Mouse (Mus musculus) cerebellum, adult 18-20 months (tissue): ENCODE results near the gene Gpd1.
A peak's percentile ranks its signal among the peaks of the same experiment; 100 is the strongest.

Source experiments
- DNase-seq, 2 experiments: peaks; one replicate each; pipeline ENCODE4 v3.0.0; 2021

Gene Gpd1

DNA sequence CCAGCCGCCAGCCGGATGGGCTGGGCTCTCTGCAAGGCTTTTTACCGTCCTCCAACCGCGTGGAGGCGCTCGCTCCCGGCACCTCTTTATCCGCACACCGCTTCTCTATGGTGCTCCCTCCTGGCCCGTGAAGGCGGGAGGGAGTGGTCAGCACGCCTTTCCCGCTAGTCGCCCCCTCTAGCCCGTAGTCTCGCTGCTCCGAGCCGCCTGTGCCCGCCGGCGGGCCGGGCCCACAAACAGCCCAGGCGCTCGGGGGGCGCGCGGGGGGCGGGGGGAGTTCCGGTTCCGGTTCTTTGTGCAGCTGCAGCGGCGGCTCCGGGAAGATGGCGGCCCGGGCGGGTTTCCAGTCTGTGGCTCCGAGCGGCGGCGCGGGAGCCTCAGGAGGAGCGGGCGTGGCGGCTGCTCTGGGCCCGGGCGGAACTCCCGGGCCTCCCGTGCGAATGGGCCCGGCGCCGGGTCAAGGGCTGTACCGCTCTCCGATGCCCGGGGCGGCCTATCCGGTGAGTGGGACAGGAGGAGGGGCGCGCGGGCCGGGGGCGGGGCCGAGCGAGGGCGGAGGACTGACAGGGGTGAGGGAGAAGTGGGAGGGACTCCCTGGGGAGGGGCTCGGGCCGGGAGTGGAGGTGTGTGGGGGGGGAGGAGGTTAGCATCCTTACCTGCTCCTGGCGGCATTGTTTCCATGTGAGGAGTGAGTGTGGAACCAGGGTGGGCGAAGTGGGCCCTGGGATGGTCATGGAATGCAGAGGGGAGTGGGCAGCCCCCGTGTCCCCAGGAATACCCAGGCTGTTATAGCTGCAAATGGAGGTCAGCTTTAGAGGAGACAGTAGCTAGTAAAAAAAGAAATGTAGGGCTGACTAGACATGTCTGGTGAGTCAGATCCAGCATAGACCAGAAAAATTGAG lies 15.1 kb upstream of the Gpd1 start, which contains the start of gene Smarcd1:
Gene Smarcd1 (plus strand): TSS at position 131 of the 902 bp plus-strand sequence.
- peak; percentile 94 to 98 for DNase-seq

DNA sequence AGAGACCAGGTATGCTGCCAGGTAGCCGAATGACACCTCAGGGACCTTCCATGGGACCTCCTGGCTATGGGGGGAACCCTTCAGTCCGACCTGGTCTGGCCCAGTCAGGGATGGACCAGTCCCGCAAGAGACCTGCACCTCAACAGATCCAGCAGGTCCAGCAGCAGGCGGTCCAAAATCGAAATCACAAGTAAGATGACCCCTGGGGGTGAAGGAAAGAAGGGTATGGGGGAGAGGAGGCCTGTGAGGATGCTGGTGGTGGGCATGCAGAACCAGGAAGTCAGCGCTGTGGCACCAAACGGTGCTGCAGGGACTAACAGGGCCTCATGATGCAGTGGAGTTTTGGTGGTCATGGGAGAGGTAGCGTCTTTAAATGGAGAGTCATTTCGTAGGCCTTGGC lies 14.2 kb upstream of the Gpd1 start:
- DNase-seq, result no peak

DNA sequence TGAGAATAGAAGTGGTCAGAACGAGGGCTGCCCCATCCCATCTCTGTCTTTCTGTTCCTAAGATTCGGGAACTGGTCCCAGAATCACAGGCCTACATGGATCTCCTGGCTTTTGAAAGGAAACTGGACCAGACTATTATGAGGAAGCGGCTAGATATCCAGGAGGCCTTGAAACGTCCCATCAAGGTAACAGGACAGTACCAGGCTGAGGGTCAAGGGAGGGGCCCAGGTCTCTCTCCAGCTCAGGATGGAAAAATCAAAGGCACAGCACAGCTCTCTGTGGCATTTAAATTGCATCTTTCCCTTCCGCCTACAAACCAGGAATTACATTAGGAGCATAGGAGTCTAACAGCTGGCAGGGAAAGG lies 13.7 kb upstream of the Gpd1 start:
- no peak for DNase-seq

DNA sequence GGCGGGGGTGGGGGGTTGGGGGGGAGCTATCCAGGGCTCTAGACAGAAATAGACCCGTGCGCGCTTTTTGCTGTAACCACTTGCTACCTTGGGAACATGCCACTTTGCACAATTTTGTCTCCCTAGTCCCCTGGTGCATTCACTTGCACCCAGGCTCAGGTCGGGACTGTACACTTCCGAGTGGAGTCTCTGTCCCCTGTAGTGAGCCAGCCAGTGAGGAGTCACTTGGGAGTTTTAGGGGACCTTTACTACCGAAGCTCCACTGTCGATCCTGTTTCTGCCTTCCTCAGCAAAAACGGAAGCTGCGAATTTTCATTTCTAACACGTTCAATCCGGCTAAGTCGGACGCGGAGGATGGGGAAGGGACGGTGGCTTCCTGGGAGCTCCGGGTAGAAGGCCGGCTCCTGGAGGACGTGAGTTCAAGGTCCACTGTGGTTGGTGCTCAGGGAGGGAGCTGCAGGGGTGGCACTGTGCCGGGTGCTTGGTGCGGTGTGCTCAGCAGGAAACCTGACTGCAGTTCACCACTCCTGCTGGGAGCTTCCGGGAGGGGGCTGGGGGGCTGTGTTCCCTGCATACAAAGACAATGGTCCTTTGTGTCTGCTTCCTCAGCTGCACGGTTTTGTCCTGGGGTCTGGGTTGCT lies 13.2 kb upstream of the Gpd1 start:
- no peak for DNase-seq

DNA sequence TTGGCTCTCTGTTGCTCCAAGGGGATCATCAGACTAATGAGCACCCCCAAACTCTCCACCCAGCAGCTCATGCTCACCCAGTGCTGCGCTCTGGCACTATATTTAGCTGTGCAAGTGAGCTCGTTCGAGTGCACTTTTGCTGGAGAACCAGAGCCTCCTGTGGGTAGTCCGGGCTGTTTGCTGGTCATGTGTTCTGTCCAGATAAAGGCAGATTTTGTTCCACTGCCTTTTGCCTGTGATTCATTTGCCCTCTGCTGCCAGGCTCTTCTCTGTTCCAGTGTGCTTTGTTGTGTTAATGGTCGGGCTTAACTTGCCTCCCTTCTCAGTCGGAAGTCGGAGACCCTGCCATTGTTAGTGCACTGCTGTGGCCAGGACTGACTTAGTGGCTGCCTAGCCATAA lies 12.4 kb upstream of the Gpd1 start:
- no peak for DNase-seq

DNA sequence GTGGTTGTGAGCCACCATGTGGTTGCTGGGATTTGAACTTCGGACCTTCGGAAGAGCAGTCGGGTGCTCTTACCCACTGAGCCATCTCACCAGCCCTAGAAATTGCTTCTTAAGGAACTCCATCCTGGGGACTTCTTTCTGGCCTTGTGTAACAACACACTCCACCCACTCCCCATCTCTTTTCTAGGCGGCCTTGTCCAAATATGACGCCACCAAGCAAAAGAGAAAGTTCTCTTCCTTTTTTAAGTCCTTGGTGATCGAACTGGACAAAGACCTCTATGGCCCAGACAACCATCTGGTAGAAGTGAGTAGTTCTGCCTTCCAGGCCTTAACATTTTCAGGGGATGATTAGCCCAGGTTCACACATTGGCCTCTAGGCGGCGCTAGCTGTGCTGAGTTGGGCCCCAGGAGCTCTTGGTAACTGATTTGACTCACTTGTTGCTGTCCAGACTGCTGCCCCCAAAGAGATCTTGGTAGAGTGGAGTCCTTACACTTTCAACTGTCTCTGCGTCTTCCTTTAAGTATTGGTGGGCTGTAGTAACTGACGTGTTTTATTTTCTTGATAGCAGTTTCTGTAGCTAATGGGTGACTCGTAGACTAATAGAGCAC lies 11.8 kb upstream of the Gpd1 start, which contains the start of gene Gm17349:
Gene Gm17349 (minus strand): TSS at position 51 of the 609 bp plus-strand sequence.
- DNase-seq, result peak; percentile 72 to 83

DNA sequence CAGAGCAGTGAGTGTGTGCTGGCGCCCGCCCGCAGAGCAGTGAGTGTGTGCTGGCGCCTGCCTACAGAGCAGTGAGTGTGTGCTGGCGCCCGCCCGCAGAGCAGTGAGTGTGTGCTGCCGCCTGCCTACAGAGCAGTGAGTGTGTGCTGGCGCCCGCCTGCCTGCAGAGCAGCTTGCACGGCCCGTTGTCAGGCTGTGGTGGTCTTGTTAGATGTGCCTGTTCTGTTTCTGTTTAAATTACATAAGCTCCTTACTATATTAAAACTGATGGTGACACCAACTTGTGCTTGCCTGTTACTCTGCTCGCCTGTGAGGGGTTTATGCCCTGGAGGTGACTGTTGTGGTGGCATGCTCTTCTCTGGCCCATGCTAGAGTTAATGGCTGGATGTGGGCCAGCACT lies 9.1 kb upstream of the Gpd1 start:
- DNase-seq, result no peak

DNA sequence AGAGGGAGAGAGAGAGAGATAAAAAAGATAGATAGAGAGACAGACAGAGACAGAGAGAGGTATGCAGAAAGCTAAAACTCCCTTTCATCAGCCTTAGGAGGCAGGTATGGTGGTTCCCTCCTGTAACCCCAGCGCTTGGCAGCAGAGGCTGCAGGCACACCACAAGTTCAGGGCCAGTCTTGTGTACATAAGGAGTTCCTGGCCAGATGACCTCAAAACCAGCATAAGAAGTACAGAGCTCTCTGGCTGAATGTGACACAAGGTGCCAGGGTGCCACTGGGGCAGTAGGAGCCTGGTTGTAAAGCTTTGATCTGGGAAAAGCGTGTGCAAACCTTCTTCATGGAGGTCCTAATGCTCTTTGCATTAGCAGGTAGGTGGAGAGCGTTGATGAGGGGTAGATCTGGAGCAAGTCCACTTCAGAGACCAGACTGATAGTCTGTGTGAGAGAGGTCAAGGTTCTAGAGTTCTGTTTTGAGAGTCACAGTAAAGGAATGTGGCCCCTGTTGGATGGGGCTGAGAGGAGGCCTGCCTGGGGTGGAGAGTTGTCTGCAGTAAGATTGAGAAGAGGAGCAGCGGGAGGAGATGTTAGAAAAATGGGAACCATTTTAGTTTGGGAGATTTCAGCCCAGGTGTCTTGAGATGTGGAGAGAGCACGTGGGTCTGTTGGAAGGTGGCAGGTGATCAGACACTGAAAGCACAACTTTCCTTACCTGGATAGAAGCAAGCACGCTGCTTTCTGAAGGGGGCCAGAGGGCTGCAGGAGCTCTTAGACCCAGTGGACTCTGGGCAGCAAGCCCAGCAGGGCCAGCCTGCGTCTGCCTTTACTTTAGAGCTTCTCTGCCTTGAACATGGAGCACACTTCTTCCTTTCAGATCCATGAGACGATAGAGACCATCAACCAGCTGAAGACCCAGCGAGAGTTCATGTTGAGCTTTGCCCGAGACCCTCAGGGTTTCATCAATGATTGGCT lies 6.8 kb upstream of the Gpd1 start:
- no peak for DNase-seq

DNA sequence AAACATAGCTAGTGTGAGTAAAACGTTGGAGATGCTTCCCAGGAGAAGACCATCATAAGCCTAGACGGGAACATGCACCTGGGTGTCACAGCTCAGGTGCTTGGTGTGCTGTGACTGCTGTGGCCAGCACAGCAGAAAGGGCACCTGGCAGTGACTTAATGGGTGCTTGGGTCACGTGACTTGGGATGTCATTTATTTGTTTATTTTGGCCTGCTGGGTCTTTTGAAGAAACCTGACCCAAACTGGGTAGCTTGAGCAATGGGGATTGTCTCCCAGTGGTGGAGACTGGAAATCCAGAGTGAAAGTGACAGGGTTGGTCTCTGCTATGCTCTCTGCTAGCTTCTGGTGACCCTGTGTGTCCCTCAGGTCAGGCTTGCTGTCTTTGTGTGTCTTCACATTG lies 5.8 kb upstream of the Gpd1 start:
- no peak for DNase-seq

DNA sequence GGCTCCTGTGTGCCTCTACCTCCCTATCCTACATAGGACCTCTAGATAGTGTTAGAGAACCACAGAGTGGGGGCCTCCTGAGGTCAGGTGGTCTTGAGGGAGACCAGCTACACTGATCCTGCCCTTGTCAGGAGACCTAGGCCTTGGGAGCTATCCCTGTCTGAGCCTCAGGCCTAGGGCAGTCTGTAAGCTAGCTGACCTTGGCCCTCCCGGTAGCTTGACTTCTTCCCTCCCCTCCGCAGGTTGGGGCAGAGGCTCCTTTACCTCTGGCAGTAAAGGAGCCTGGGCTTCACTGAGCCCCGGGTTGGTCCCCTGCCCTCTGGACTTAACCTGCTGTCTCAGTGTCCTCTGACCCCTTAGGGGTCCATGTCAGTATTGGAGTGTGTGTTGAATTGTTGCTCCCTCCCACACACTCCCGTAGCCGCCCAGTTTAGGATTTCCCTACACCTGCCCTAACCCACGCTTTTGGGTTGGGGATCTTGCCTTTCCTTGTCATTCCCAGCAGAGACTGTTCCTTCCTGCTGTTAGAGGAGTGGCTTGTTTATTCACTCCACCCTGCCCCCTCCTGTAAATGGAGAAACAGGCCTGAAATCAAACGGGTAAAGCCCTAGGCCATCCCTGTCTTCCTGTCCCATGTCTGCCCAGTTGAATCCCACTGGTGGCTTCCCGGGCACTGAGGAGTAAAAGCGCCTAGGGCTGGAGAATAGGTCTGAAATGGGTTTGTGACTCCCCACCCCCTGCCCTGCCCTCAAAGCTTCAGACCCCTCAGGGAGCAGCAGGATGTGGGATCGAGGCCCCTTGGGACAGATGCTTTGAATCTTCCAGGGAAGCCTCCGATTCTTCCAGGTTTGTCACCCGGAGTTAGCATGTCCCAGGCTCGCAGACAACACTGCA lies 4.4 kb upstream of the Gpd1 start:
- DNase-seq, result no peak

DNA sequence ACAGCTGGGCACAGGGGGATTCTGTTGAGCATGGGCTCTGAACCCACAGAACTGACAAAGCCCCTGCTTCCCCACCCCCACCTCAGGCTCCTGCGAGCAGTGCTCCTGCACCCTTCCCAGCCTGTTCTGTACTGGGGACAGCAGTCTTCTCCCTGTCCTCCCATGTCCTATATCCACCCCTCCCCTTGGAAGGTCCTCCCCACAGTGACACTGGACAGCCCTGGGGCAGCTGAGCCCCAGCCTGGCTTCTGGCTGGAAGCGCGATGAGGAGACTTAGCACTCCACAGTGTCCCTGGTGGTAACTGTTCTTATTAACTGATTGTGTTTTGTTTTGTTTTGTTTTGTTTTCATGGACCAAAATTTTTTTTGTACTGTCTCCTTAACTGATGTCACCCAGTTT lies 3.7 kb upstream of the Gpd1 start:
- no peak for DNase-seq

DNA sequence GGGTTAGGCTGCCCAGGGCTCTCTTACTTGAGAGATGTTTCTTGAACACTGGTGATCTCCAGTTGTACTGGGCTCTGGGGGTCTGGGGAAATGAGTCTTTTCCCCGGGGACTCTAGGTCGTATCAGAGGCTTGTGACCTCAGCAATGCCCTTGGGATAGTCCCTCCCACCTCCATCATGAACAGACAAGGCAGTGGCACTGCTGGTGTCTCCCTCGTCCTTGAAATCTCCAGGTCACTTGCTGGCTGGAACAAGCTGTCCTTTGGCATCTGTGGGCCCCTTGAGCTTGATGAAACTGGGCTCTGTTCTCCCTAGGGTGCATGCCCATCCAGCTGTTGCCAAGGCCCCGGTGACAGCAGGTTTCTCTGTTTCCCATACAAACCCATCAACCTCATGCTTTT lies 3.1 kb upstream of the Gpd1 start:
- no peak for DNase-seq

DNA sequence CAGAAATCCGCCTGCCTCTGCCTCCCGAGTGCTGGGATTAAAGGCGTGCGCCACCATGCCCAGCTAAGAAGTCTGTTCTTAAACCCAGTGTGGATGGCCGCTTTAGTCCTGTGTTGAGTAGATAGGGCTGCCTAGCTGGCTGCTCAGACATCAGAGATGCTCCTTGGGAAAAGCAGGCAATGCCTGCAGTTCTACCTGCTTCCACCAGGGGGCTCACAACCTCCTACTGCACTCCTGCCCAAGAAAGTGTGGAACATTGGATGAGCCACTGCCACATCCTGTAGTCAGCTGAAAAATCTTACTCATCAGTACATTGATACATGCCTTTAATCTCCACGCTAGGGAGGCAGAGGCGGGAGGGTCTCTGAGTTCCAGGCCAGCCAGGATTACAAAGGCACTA lies 2.5 kb upstream of the Gpd1 start:
- peak; percentile 90 to 93 for DNase-seq

DNA sequence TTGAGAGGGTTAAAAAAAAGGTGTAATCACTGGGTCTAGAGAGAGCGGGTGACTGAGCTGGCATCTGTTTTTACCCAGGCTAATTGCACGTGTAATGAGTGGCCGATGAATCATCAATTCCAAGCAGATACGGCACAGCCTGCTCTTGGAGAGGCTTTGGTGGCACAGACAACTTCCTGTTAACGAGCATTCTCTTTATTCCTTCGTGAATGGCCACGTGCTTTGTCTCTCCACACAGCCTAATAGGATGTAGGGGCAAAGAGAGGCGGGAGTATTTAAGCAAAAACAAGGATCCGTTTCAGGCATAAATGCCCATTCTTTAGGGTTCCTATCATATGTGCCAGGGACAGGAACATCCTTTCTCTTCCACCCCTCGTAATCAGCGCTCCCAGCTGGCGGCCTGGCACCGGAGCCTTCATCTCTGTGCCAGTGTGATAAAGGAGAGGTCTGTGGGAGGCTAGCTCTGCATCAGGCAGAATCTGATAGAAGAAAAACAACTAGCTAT lies 1.9 kb upstream of the Gpd1 start:
- peak; percentile 60 to 62 for DNase-seq

DNA sequence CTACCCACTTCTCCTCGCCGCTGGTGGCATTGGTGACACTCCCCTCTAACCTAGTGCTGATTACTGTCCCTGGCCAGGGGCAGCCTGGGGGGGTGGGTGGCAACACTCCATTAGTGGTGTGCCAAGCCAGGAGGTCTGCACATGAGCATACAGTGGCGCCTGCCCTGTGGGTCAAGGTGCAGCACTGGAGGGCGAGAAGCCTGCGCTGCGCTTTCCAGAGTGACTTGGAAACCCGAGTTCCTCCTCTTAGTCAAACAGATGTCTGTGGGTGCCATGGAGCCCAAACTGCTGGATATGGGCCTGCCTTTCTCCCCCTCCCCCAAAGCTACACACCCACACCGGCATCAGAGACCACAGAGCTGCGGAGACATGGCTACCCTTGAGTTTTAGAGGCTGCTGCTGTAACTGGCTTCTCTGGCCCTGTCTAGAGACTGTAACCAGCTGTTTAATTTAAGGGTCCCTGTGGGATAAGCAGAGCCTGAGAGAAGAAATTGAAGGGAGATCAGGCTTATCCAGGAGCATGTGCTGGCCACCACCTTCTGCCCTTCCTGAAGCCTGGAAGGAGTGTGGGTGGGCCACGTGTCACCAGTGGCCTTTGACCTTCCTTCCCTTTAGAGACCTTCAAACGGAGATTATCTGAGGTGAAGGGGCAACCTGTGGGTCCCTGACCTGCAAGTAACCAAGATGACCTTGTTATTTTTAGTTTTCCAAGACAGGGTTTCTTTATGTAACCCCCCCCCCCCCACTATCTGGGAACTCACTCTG lies 1.2 kb upstream of the Gpd1 start:
- DNase-seq, result no peak

DNA sequence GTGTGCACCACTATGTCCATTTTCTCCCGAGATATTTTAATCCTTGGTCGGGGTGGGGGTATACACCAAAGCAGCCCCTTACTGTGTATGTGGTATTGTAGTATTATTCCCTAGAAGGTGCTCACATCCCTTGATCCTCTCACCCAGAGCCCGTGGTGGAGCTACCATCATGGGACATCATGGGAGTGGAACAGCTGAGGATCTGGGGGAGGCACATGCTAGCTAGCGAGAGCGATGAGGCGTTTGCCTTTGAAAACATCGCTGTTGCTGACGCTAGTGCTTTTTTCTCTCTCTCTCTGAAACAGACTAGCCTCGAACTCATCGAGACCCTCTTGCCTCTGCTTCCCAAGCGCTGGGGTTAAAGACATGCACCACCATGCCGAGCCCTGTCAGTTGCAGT lies 501 bp upstream of the Gpd1 start:
- no peak for DNase-seq

DNA sequence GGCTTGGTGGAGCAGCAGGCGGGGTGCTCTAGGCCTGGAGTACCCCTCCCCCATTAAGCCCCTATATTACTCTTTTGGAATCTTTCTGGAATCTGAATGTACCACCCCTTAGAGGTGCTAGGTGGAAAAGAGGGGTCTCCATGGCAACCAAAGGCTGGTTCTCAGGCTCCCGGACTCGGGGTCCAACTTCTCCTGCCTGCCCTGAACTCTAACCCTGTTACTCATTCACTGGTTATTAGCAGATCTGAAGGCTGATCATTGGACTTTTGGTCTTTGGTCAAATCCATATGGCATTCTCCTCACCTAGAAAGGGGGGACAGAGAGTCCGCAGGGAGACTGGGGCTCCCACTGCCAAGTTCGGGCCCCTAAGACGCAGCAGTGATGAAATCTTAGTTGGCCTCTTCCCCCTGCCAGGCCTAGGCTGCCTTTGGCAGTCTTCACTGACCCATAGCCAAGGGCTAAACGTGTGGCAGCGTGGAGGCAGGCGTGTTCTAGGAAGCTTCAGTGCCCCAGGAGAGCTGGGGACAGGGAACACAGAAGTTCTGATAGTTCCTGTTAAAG lies 1.2 kb downstream of the Gpd1 start:
- DNase-seq, result peak; percentile 64 to 65

DNA sequence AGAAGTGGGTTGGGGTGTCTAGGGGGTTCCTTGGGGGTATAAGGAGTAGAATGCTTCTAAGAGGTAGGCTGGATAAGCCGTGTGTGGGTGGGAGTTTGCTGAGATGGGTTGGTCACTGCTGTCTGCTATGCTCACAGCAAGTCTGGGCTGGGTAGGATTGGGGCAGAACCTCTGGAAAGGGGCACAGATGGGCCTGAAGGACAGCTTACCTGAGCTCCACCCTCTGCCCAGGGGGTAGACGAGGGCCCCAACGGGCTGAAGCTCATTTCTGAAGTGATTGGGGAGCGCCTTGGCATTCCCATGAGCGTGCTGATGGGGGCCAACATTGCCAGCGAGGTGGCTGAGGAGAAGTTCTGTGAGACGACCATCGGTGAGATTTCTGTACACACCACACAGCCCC lies 2.5 kb downstream of the Gpd1 start:
- no peak for DNase-seq

DNA sequence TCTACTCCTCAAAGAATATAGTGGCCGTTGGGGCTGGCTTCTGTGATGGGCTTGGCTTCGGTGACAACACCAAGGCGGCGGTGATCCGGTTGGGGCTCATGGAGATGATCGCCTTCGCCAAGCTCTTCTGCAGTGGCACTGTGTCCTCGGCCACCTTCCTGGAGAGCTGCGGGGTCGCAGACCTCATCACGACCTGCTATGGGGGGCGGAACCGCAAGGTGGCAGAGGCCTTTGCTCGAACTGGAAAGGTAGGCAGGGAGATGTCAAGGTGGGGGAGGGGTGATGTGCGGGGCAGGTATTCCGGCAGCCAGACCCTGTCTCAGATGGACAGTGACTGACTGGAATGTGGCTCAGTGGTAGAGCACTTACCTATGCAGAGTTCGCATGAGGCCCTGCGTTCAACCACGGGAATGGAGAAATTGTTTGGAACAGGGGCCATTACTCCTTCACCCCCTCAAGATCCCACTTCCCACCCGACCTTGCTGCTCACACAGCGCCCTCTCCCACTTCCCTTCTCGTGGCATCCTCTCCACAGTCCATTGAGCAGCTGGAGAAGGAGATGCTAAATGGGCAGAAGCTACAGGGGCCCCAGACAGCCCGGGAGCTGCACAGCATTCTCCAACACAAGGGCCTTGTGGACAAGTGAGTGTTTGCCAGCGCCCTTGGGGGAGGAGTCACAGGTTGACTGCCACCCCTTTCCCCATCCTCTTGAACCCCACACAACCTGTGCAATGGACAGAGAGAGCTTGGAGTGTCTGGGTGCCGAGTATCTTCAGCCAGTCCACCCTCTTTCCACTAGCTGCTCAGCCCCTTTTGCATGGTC lies 4.8 kb downstream of the Gpd1 start:
- no peak for DNase-seq
